Mouse (Mus musculus) myocyte (in vitro differentiated cells): ENCODE results near the gene Adamts14.

ENCODE experiments used
- CEBPB ChIP-seq: IDR thresholded peaks from 2 replicates; pipeline ENCODE4 v1.6.1; 2011; ENCODE audit warnings: mild to moderate bottlenecking, moderate library complexity; ENCODE audit not compliant: poor library complexity, insufficient read depth, severe bottlenecking
- E2F4 ChIP-seq: IDR thresholded peaks from one replicate; pipeline ENCODE4 v1.6.1; 2011; ENCODE audit warnings: mild to moderate bottlenecking, control low read depth, moderate library complexity; ENCODE audit not compliant: insufficient read depth
- MAX ChIP-seq: IDR thresholded peaks from one replicate; pipeline ENCODE4 v1.6.1; 2011; ENCODE audit warnings: low read depth, mild to moderate bottlenecking, control low read depth
- MYOD1 ChIP-seq, 3 experiments: IDR thresholded peaks; one replicate each; pipeline ENCODE4 v1.6.1; 2011; ENCODE audit warnings: control low read depth in 2 of 3, low read depth in 2 of 3, mild to moderate bottlenecking in 2 of 3, moderate library complexity in 1 of 3; ENCODE audit not compliant: insufficient read length in 2 of 3, control insufficient read depth in 1 of 3
- MYOG ChIP-seq, 3 experiments: IDR thresholded peaks; one replicate each; pipeline ENCODE4 v1.6.1; 2011; ENCODE audit warnings: control low read depth in 2 of 3, low read depth in 2 of 3, mild to moderate bottlenecking in 2 of 3; ENCODE audit not compliant: insufficient read length in 2 of 3, control insufficient read depth in 1 of 3, insufficient read depth in 1 of 3
- POLR2A ChIP-seq: IDR thresholded peaks from one replicate; pipeline ENCODE4 v1.6.1; 2011; ENCODE audit warnings: low read depth, mild to moderate bottlenecking, control low read depth, moderate library complexity; ENCODE audit not compliant: insufficient read length
- POLR2AphosphoS2 ChIP-seq: IDR thresholded peaks from one replicate; pipeline ENCODE4 v1.6.1; 2011; ENCODE audit warnings: low read depth, control low read depth; ENCODE audit not compliant: insufficient read length
- REST ChIP-seq: IDR thresholded peaks from one replicate; pipeline ENCODE4 v1.6.1; 2011; ENCODE audit warnings: mild to moderate bottlenecking, control low read depth, moderate library complexity; ENCODE audit not compliant: insufficient read depth, insufficient read length
- TCF12 ChIP-seq: IDR thresholded peaks from one replicate; pipeline ENCODE4 v1.6.1; 2011; ENCODE audit warnings: mild to moderate bottlenecking, control low read depth; ENCODE audit not compliant: poor library complexity, insufficient read depth, severe bottlenecking
- USF1 ChIP-seq: IDR thresholded peaks from one replicate; pipeline ENCODE4 v1.6.1; 2011; ENCODE audit warnings: low read depth, mild to moderate bottlenecking, control low read depth, moderate library complexity

DNA sequence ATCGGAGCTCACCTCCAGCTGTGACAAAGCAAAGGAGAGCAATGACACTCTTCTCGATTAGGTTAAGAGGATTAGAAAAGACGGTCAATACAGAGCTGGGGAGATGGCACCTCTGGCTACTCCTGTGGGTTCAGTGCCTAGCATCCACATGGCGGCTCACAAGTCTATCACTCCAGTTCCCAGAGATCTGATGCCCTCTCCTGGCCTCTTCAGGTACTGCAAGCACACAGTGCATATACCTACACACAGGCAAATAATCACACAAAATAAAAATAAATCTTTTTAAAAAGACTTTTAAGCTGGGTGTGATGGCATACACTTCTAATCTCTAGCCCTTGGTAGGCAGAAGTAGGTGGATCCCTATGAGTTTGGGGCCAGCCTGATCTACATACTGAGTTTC, 53.9 kb downstream of the Adamts14 start:
- TF ChIP-seq USF1: no peak
- TF ChIP-seq POLR2A: no peak
- TF ChIP-seq TCF12: no peak
- no peak for TF ChIP-seq CEBPB
- no peak for TF ChIP-seq MAX
- no peak for TF ChIP-seq POLR2AphosphoS2
- no peak for TF ChIP-seq MYOD1 (IDR thresholded peaks at IDR 0.05; ENCODE audit: control insufficient read depth in 1 of 3, insufficient read length in 2 of 3, low read depth in 2 of 3)
- TF ChIP-seq E2F4: no peak
- TF ChIP-seq MYOG (IDR thresholded peaks at IDR 0.05; ENCODE audit: control insufficient read depth in 1 of 3, insufficient read depth in 1 of 3, insufficient read length in 2 of 3, low read depth in 2 of 3): no peak
- TF ChIP-seq REST: no peak
